Mouse (Mus musculus): ENCODE measurements around the gene Tpcn2.
A peak's percentile ranks its signal among the peaks of the same experiment; 100 is the strongest.

Gene Tpcn2

DNA sequence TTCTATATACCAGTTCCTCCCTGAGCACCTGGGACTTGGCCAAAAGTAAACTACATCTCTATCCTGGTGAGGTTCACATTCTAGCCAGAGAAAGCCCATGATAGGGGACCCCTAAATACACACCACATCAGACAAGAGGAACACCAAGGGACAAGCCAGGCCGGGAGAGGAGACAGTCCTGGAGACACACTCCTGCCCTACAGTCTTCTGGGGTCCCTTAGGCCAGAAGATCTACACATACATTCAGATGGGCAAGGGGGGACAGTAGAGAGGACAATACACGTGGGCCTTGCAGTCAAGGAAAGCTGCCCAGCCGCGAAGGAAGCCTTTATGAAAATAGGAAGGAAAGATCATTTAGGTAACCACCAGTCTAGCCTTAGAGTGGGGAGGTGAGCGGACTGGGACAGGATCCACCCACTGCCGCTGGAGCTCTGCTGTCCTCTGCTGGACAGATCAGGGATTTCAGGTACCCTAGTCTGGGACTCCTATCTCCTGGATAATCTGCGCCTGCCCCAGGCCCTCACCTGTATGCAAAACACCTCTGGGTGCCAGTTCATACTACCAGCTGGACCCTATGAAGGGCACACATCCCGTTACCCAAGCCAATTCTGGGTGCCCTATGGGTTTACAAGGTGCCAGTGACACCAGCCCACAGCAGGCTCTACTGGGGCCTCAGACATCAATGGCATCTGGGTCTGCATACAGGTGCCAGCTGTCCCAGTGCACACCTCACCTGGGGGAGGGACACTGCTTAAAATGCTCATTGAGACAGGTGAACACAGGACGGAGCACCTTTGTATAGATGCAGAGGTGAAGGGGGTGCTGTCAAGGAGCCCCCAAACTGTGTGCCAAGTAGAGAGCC lies 40.7 kb downstream of the Tpcn2 start:
- peak; percentile 10 for DNase-seq (ENCODE audit: low read depth, low spot score)

DNA sequence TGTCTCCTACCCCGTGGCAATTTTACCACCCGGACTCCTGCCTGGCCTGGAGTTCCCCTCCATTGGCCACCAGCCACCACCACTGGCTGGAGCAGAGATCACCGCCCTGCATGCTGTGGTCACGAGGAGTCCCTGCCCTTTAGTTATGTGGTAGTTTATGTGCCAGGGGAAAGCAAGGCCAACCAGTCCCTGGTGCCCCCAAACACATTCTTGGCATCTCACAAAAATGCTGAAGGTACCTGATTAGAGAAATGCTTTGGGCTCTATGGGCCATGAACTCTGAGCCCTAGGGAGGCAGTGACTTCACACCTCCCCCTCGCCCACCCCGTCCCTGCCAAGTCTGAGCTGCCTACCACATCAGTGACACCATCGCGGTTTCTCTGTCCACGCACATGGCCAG lies 41.8 kb downstream of the Tpcn2 start:
- DNase-seq (ENCODE audit: low read depth, low spot score) = no peak

GRCm38 (mm10) chr7:145240929-145241328 lies 42.9 kb downstream of the Tpcn2 start:
- DNase-seq (ENCODE audit: low read depth, low spot score) = no peak

DNA sequence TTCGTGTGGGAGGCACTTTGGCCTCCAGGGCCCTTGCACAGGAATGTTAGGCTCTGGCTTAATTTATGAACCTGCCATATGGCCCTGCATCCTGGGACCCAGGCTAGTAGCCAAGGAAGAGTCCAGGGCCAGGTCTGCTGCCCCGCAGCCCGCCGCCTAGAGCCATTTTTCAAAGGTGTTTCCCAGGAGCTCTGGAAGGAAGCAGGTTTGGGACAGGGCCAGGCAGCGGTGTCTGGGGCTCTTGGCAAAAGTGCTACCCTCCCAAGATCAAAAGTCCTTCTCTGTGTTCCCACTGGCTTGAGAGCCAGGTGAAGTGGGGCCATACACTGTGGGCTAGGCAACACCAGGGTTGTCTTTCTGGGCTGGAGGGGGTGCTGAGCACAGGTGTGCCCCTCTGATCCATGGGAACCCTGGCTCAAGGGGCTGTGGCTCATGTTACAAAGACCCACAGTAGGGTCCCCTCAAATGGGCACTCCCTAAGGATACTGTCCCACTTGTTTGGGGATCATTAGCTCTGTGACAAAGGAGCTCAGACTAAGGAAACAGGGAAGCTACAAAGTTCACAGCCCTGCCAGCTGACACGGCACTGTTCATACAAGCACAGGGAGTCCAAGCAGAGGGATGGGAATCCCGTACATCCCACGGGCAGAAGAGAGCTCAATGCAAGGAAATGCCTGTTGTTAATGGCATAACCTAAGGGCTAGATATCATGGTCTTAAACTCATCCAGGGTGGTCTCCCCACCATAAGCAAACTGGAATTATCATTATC lies 43.9 kb downstream of the Tpcn2 start:
- DNase-seq (ENCODE audit: low read depth, low spot score) = no peak

- DNase-seq (ENCODE audit: low read depth, low spot score) = no peak
Observed at GRCm38 (mm10) chr7:145239145-145239544, 44.7 kb downstream of the Tpcn2 start.

GRCm38 (mm10) chr7:145234841-145235790 lies 48.7 kb downstream of the Tpcn2 start:
- DNase-seq (ENCODE audit: low read depth, low spot score) = no peak

DNA sequence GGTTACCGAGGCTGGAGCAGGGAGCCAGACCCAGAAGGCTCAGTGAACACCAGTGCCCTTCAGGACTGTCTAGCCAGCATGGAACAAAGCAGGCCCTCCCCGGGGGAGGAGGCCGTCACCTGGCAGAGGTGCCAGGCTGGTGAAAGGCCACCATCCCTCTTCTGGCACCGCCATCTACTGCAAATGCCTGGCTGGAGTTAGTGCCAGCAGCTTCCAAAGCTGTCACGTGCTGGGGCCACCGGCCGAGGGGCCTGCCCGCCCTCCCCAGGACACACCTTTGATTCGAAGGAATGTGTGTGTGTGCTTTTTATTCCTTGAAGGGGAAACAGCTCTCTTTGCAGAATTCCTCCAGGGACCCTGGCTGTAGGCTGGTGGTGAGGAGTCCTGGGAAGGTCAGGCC lies 52.2 kb downstream of the Tpcn2 start:
- DNase-seq (ENCODE audit: low read depth, low spot score) = no peak

GRCm38 (mm10) chr7:145226641-145227040 lies 57.2 kb downstream of the Tpcn2 start:
- DNase-seq (ENCODE audit: low read depth, low spot score) = no peak

DNA sequence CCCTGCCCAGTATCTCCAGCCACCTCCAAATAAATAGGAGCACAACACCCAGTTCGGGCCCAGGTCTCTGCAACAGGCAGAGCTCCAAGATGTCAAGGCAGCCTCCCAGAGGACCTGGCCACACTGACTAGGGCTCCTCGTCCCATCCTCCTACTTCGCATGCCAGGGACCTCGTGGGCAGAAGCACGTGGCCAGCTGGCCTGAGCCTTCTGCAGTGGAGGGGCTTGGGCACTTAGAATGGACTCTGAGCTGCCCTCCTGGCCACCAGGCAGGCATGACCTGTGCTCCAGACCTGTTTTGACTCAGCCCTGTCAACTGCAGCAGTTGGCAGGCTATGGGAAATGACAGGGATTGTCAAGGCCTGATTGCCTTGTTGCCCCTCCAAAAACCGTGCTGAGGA lies 58.2 kb downstream of the Tpcn2 start:
- DNase-seq (ENCODE audit: low read depth, low spot score) = no peak

DNA sequence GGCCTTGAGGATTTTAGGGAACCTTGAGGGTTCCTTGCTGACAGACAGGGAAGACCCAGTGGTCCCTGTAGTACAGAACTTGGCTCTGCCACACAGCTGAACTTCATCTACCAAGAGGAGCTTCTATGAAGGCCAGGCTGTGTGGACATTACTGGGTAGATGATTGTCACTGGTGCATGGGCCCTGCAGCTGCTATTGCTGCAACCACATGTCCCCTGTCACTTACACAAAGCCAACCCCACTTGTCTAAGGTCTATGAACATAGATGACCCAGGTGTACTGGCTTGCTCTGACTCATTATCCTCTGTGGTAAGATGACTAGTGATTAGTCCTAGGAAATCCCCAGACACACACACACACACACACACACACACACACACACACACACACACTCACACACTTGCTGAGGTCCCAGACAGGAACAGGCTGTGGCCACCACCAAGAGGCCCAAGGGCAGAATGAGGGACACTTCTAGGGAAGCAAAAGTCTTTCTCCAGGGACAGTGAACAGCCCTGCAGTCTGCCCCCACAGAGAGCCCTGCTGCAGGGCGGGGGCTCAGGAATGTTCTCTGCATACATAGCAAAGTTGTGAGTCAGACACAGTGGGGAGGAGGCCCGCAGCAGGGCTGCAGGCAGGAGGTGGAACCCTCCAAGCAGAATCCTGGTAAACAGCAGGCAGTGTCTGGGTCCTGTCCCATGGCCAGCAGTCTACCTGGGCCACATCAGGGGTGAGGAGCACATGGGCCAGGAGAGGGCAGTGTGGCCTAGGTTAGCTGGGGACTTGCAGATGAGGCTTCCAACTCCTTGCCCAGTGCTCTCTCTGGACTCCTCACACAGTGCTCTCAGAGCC lies 61.7 kb downstream of the Tpcn2 start:
- DNase-seq (ENCODE audit: low read depth, low spot score) = no peak

- DNase-seq (ENCODE audit: low read depth, low spot score) = no peak
Observed at GRCm38 (mm10) chr7:145221346-145221745, 62.5 kb downstream of the Tpcn2 start.

DNA sequence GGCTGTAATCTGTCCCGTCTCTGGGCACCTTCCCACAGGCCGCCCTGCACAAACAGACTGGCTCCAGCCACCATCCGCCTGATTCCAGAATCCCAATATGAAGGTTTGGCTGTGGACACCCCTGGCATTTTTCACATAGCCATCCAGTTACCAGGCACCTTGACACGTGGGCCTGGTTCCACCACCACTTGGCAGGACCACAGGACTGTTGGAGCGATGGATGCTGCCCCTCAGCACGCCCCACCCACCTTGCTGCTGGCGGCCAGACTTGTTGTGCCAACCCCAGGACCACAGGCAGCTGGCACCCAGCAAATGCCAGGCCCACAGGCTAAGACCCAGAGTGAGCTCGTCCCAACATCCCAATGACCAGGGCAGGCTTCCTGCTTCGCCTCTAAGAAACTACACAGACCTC lies 64.4 kb downstream of the Tpcn2 start:
- no peak for DNase-seq (ENCODE audit: low read depth, low spot score)

- DNase-seq (ENCODE audit: low read depth, low spot score) = no peak
Observed at GRCm38 (mm10) chr7:145216591-145216990, 67.2 kb downstream of the Tpcn2 start.

- no peak for DNase-seq (ENCODE audit: low read depth, low spot score)
Observed at GRCm38 (mm10) chr7:145215476-145215875, 68.3 kb downstream of the Tpcn2 start.

DNA sequence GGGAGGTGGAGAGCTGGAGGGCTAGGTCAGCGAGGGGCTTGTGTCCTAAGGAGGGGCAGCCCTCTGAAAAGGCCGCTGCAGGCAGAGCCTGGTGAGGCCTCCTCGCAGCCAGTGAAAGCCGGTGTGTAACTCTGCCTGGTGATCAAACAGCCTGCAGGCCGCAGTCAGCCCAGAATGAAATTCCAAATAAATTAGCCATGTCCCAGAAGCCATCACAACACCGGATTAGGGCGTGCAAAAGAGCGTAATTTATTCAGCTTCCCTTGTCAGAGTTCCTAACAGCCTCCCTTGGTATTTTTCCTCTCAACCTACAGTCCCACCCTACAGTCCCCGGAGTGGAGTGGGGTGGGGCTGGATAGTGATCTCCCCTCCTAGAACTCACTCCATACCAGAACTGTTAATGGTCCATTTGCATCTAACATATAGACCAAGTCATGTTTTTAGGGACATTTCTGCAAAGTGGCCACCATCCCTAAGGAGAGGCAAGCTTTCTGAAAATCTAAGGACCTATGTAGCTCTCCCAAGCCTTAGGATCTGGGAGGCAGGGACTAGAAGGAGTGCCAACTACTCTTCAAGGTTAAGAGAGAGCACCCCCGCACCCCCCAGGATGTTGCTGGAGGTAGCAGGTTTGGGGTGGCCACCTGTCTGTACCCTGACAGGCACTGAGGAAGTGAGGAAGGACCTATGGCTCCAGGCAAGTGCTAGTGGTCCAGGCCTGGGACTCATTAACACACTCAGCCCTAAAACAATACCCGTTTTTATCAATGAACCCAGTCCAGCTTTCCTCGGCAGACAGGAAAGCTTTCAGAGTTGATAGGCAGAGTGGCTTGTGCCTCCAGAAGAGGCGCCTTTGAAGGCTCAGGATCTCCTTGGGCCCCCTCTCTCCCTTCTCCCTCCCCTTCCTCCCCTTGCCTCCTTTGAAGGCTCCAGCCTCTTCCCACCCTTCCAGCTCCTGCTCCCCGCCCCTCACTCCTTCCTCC lies 71.8 kb downstream of the Tpcn2 start:
- no peak for DNase-seq (ENCODE audit: low read depth, low spot score)

- no peak for DNase-seq (ENCODE audit: low read depth, low spot score)
Observed at GRCm38 (mm10) chr7:145210477-145211070, 73.2 kb downstream of the Tpcn2 start.

DNA sequence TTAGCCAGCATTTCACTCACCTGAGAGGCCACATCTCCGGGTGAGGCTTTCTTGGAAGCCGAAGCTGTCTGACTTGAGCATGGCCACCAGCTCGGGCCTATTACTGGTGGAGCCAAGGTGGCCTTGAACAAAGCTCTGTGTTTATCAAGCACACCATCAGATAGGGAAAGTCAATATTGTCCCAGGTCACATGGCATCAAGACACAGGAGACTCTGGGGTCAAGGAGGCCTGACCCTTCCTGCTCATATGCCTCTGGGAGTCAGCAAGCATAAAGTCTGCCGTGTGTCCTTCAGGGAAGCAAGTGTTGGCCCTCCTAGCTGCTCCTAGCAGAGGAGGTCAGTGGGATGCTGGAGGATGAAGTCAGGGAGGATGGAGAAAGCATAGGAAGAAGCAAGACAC lies 75.8 kb downstream of the Tpcn2 start, which contains the start of gene 1810010D01Rik:
Gene 1810010D01Rik, minus strand, starts transcription at position 114 of the 400 bp plus-strand sequence.
- DNase-seq (ENCODE audit: low read depth, low spot score) = no peak

GRCm38 (mm10) chr7:145206801-145207200 lies 77.0 kb downstream of the Tpcn2 start:
- DNase-seq (ENCODE audit: low read depth, low spot score) = no peak

DNA sequence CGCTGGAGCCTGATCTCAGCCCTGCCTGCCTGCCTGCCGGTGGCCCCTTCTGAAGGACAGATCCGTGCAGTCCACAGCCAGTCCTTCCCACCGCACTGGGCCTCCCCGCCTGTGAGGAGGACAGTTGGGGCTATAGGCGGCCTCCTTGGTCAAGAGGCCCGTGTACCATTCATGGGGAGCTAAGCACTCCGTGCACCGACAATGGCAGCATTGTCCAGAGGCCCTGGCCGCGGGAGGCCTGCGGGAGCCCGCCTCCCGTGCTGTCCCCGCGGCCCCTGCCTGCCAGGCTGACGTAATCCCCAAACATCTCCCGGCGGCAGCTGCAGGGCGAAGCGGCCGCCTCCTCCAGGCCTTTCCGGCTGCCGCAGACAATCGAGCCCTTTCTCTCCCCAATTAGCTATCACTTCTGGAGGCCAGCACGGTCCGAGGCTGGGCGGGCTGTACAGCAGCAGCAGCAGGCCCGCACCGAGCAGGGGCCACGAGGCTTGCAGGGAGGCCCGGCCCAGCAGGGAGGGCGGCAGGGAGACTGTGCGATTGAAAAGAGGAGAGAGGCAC lies 77.7 kb downstream of the Tpcn2 start:
- peak; percentile 65 for DNase-seq (ENCODE audit: low read depth, low spot score)
